Mouse (Mus musculus) ovary, adult 10 weeks (tissue): Measurements from ENCODE around the gene Gm8251. TPM values are rescaled to one million over a fixed set of nuclear protein-coding genes. Genes with fewer than 3 reads are reported as not detected.

Experiments used
- polyA plus RNA-seq: library from polyadenylated mRNA; stranded (reverse); fragments of 350-450 nt; fragmentation: Illumina TruSeq; extraction: RNeasy Lipid Tissue Mini Kit (QIAGEN cat#74804); gene quantifications from one replicate; pipeline ENCODE4 v1.2.3, GENCODE M21; 2014

Gene Gm8251
- polyA plus RNA-seq, result 0.11 TPM

GRCm38 (mm10) chr1:44061836-44062235 lies at the start of gene Gm8251:
TSS of gene Gm8251 (minus strand) at chr1:44061936.

GRCm38 (mm10) chr1:44102259-44102717 lies 40.6 kb upstream of the Gm8251 start, which contains the start of gene Tex30:
TSS of gene Tex30 (minus strand) at chr1:44102441.

GRCm38 (mm10) chr1:44019934-44020333 lies 41.8 kb downstream of the Gm8251 start, which contains the start of gene Mettl21c:
TSS of gene Mettl21c (minus strand) at chr1:44020034.

Other genes with a start within 250 kb of the Gm8251 start
- 135 TPM for gene Uxs1, start 234.1 kb downstream of the Gm8251 start, polyA plus RNA-seq
- gene Tpp2, start 128.3 kb downstream of the Gm8251 start, polyA plus RNA-seq, result 181 TPM
- gene Mettl21c, start 41.9 kb downstream of the Gm8251 start, polyA plus RNA-seq, result 4.0 TPM
- 123 TPM for gene Tex30, start 40.5 kb upstream of the Gm8251 start, polyA plus RNA-seq
- gene Kdelc1, start 56.9 kb upstream of the Gm8251 start, polyA plus RNA-seq, result 63.9 TPM
- 75.6 TPM for gene Bivm, start 57.0 kb upstream of the Gm8251 start, polyA plus RNA-seq
- gene Ercc5, start 85.8 kb upstream of the Gm8251 start, polyA plus RNA-seq, result 37.3 TPM
- gene Mettl21e, start 157.0 kb upstream of the Gm8251 start, polyA plus RNA-seq, result not detected